Mouse (Mus musculus) kidney, postnatal 10 days (tissue): ENCODE measurements around the gene Cry1.

ENCODE experiments used
- DNase-seq: peaks from one replicate; pipeline ENCODE4 v3.0.0; 2021; ENCODE audit warnings: mixed read lengths

Gene Cry1

GRCm38 (mm10) chr10:85184964-85185608 lies at the start of gene Cry1:
TSS of gene Cry1 (minus strand) at chr10:85185064.
- DNase-seq, result peak; percentile 98

DNA sequence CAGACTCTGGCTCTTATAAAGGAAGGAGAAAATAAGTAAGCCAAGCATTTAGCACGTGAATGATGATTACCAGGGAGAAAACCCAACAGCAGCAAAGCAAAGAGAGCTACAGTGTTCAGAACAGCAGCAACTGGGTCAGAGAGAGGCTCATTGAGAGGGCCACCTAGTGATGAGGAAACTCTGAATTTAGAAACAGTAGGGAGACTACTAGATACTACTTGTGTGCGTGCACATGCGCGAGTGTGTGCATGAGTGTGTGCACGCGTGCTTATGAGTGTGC lies 36.8 kb upstream of the Cry1 start:
- DNase-seq, result no peak

DNA sequence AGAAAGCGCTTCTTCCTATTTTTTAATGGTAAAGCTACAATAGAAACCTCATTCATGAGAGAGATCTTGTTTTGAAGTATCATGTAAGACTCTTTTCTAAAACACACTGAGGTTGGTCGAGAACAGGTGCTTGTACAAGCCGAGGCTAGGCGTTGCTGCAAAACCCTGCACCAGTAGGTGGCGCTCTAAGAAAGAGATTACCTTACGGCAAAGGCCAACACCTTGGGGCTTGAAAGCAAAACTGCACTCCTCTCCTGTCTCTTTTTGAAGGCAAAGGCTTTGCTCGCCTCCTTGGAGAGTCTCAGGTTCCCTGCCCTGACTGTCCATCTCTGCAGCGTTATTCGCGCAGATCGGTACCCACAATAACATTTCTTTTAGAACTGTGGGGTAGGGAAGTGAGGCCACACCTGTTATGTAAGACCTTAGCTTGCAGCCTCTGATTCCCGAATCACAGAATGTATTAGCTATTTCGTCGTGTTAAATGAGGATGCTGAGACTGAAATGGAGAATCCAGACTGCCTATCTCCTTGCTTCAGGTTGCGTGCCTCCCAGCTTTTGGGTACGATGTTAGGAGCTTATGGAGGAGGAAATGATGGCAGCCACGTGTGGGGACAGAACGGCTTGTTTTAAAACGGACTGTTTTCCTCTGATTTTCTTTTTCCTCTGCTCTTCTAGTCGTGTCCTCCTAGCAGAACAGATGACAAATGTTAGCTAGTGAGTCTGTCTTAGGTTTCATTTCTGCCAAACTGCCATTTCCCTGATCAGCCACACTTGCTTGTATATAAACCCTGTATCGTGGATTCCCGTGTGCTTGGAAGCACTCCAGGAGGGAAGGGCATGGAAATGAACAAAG lies 36.3 kb upstream of the Cry1 start:
- DNase-seq, result peak; percentile 91

GRCm38 (mm10) chr10:85214847-85215246 lies 30.0 kb upstream of the Cry1 start:
- DNase-seq, result peak; percentile 17

GRCm38 (mm10) chr10:85211673-85212072 lies 26.8 kb upstream of the Cry1 start:
- no peak for DNase-seq

DNA sequence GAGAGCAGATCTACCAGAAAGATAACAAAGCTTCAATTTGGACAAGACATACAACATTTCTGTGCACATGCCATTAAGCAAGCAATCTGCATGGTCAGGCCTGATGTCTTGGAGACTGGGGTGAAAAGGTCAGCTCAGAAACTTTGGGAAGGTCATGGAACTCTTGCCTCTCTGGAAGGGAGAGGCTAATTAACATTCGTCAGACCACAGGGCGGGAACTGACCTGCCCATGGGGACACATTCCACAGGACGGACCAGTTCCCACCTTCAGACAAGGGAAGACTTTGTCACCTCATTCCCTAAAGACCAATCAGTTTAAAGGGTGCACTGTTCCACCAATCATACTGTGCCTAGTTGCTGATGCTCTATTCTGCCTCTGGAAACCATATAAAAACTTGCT lies 25.3 kb upstream of the Cry1 start:
- DNase-seq, result no peak

DNA sequence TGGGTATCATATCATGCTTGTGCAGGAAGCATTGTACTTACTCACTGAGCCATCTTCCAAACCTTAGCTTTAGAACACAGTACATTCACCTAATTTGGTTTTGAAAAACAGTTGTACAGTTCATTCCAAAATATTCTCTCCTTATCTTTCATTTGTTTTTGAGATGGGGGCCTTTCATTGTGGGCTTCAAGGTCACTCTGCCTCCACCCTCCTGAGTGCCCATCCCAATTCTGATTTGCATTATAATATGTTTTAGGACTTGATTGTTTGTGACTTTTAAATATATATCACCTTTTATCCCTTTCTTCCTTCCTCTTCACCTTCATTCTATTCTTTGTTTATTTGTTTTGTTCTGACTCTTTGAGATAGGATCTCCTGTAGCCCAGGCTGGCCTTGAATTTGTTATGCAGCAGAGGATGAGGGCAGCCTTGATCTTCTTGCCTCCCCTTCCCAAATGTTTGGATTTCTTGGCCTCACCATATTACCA lies 24.3 kb upstream of the Cry1 start:
- no peak for DNase-seq

DNA sequence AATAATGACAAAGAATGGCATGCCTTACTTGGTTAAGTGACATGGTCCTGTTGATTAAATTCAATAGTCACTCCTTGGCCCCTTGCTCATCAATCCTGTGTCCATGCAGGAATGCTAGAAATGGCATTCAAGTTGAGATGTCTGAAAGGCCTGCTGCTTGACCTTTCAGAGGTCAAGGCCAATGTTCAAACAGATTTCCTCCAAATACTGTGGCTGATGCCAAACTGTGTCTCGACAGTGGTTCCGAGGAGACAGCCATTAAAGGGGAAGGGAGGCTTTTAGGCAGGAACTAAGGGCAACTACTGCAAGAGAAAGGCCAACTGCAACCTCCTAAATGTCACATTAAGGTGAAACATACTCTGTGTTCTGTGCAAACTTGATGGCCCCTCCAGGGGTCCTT lies 20.5 kb upstream of the Cry1 start:
- no peak for DNase-seq

- DNase-seq, result no peak
These were observed 19.5 kb upstream of the Cry1 start for GRCm38 (mm10) chr10:85204255-85204855.

- no peak for DNase-seq
These were observed 9.7 kb upstream of the Cry1 start for GRCm38 (mm10) chr10:85194528-85194927.

DNA sequence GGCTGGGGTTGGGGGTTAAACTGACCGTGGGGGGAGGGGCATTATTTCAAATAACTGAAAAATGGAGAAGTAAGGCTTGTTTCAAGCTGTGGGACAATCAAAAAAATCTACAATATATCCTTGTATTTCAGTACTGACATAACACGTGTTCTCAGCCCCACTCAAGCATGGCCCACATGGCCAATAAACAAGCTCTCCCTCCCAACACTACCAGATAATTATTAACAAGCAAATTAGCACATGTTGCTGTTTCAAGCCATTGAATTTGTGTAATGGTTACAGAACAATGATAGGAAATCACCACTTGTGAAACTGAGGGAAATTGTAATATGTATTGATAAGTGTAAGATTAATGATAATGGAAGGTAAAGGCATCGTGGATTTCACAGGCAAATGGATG lies 8.5 kb upstream of the Cry1 start:
- DNase-seq, result no peak

DNA sequence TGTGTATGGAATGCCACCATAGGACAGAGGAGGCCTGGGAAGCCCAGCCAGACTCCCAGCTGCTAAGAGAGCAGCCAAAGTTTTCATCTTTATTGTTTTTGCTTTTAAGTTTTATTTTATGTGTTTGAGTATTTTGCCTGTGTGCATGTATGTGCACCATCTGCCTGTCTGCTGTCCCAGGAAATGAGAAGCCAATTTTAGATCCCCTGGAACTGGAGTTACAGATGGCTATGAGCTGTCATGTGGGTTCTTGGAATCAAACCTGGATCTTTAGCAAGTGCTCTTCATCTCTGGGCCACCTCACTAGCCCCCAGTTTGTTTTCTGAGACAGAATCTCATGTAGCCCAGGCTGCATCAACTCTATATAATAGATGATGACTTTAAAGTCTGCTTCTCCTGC lies 5.8 kb upstream of the Cry1 start:
- no peak for DNase-seq

DNA sequence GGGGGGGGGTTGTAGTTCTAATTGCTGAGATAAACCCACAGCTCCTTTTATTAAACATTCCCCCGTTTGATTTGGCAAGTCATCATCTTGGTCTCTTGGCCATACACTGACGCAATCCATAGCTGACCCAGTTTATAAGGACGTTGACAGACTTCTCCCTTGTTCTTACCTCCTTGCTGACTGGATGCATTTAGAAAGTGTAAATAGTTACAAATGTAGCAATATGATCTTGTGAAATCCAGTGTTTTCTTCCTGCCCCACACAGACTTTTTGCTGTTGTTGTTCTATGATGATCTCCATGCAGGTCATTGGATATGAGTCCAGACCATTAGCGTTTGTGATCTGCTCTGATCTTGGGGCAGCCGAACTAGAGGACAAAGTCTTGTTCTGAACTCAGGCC lies 5.1 kb upstream of the Cry1 start:
- DNase-seq, result no peak

DNA sequence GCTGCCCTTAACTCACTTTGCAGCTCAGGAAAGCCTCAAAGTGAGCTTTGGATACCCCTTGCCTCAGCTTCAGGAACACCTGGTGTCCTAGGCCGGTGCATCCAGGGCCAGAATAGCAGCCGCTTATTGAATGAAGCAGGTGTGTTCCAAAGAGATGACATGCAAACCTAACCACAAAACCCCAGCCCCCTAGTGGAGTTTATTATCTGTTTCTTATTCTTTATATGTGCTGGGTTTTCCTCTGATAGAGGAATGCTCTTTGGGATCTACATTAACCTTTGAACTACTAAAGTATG lies 1.6 kb upstream of the Cry1 start:
- no peak for DNase-seq

DNA sequence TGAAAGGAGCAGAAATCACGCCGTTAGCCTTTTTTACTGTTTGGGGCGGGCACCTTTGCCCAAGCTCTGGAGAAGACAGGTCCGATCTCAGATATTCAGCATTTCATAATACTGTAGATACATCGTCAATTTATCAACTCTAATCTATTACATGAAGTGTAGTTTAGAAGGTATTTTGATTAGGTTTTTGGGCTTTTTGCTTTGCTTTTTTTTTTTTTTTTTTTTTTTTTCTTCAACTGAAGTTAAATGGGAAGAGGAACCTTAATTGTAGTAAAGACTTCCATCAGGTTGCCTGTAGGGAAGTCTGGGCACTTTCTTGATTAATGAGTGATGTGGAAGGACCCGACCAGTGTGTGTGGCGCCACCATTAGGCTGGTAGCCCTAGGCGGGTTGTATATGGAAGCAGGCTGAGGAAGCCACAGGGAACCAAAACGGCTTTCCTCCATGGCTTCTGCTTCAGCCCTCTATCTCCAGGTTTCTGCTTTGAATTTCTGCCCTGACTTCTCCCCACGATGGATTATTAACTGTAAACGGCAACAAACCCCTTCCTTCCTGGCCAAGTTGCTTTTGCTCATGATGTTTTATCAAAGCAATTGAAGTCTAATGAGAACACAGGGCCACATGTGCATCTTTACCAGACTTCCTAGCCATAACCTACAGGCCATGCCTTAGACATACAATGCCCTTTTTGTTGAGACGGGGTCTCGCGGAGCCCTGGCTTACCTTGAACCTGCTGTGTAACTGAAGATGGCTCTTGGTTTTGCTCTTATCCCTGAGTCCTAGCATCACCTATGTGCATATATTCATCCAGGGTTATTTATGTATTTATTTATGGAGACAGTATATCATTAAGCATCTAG lies 1.0 kb upstream of the Cry1 start:
- peak; percentile 44 for DNase-seq

DNA sequence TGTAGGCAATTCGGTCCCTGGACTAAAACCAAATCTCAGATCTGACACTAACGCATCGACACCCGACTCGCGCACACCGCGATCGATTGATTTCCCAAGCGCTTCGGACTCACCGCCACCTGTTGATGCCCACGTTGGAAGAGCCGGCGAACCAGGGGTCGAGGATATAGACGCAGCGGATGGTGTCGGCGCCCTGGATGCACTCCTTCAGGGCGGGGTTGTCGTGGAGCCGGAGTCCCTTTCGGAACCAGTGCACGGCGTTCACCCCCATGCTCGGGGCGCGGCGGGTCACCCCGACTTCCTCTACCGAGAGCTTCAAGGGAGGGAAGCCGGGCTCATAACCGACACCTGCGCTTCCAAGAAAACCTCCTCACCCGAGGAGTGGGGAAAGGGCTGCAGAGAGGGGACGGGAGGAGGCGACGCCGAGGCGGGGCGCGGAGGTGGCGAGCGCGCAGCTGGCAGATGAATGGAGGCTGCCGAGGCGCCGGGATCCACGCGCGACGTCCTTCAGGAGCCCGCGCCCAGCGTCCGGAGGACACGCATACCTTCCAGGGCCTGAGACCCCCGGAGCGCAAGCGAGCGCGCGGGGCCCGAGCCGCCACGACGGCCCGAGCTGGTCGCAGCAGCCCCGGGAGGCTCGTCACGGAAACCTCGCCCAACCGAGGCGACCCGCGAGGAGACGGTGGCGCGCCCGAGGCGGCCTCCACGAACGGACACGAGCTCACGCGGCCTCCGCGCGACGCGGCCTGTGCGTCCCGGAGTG lies 482 bp downstream of the Cry1 start:
- DNase-seq, result peak; percentile 58

GRCm38 (mm10) chr10:85183619-85184018 lies 1.2 kb downstream of the Cry1 start:
- peak; percentile 24 for DNase-seq

DNA sequence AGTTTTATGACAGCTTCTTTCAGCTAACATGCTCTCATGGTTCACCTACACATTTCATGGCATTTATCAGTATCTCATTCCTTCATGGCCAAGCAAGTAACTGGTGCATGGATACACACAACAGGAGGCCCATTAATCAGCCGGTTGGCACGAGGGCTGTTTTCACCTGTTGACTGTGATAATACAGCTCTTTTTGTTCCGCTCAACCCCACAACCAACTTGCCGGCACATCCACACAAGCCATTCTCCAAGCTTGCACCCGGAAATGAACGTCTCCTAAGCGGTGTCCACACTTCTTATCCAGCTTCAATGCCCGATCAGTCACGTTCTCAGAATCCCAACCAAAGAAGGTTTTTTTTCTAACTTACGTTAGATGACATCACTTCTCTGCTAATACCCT lies 2.1 kb downstream of the Cry1 start:
- no peak for DNase-seq

- DNase-seq, result no peak
These were observed 8.2 kb downstream of the Cry1 start for GRCm38 (mm10) chr10:85176640-85177039.

- DNase-seq, result no peak
These were observed 19.6 kb downstream of the Cry1 start for GRCm38 (mm10) chr10:85165306-85165705.

- no peak for DNase-seq
These were observed 20.1 kb downstream of the Cry1 start for GRCm38 (mm10) chr10:85164791-85165190.

DNA sequence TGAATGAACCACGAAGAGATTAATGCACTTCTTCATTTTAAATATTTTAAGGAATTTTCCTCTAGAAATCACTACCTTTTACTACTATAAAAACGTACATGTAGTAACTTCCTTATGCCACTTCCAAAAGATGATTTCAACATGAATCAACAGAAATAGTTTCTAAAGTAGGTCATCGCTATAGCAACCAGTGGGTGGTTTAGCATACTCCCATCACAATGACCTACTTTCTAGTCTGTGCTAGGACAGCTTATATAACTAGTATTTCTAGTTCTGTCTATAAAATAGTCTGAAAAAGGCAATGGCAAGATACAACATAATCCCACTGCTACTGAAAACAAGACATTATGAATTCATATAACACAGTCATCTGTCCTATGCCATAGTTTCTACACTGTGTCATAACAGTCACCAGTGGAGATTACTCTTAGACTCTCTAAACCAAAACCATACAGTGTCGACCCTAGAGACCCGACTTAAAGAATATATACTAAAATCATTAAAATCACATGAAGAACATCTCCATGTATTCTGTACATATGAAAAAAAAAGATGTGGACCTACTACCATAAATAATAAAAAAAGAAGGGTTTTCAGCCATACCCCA lies 23.0 kb downstream of the Cry1 start:
- no peak for DNase-seq
